Mouse (Mus musculus) myocyte (in vitro differentiated cells): ENCODE measurements at regions not wholly inside any gene's neighbourhood (a gene's known extent, or its start where the extent isn't known, plus 50 kb on each side); places are given as distances from the start of the nearest gene placed in this dataset.

Source experiments
- H3K27me3 ChIP-seq: one replicate; pipeline ENCODE4 v1.6.1; 2011; ENCODE audit not compliant: control insufficient read depth, insufficient read depth, insufficient read length
- H3K36me3 ChIP-seq: one replicate; pipeline ENCODE4 v1.6.1; 2011; ENCODE audit not compliant: control insufficient read depth, insufficient read depth
- H3K4me2 ChIP-seq: one replicate; pipeline ENCODE4 v1.6.1; 2011; ENCODE audit warnings: low read depth, control low read depth
- H3K4me3 ChIP-seq: one replicate; pipeline ENCODE4 v1.5.1; 2011; ENCODE audit warnings: mild to moderate bottlenecking, control low read depth, moderate library complexity
- H3K79me2 ChIP-seq: one replicate; pipeline ENCODE4 v1.6.1; 2011; ENCODE audit not compliant: control insufficient read depth, insufficient read depth
- H3ac ChIP-seq: one replicate; pipeline ENCODE4 v1.6.1; 2011; ENCODE audit not compliant: control insufficient read depth, insufficient read length
- CEBPB ChIP-seq: IDR thresholded peaks from 2 replicates; pipeline ENCODE4 v1.6.1; 2011; ENCODE audit warnings: mild to moderate bottlenecking, moderate library complexity; ENCODE audit not compliant: poor library complexity, insufficient read depth, severe bottlenecking
- E2F4 ChIP-seq: IDR thresholded peaks from one replicate; pipeline ENCODE4 v1.6.1; 2011; ENCODE audit warnings: mild to moderate bottlenecking, control low read depth, moderate library complexity; ENCODE audit not compliant: insufficient read depth
- MAX ChIP-seq: IDR thresholded peaks from one replicate; pipeline ENCODE4 v1.6.1; 2011; ENCODE audit warnings: low read depth, mild to moderate bottlenecking, control low read depth
- MYOD1 ChIP-seq, 3 experiments: IDR thresholded peaks; one replicate each; pipeline ENCODE4 v1.6.1; 2011; ENCODE audit warnings: control low read depth in 2 of 3, low read depth in 2 of 3, mild to moderate bottlenecking in 2 of 3, moderate library complexity in 1 of 3; ENCODE audit not compliant: insufficient read length in 2 of 3, control insufficient read depth in 1 of 3
- MYOG ChIP-seq, 3 experiments: IDR thresholded peaks; one replicate each; pipeline ENCODE4 v1.6.1; 2011; ENCODE audit warnings: control low read depth in 2 of 3, low read depth in 2 of 3, mild to moderate bottlenecking in 2 of 3; ENCODE audit not compliant: insufficient read length in 2 of 3, control insufficient read depth in 1 of 3, insufficient read depth in 1 of 3
- POLR2A ChIP-seq: IDR thresholded peaks from one replicate; pipeline ENCODE4 v1.6.1; 2011; ENCODE audit warnings: low read depth, mild to moderate bottlenecking, control low read depth, moderate library complexity; ENCODE audit not compliant: insufficient read length
- POLR2AphosphoS2 ChIP-seq: IDR thresholded peaks from one replicate; pipeline ENCODE4 v1.6.1; 2011; ENCODE audit warnings: low read depth, control low read depth; ENCODE audit not compliant: insufficient read length
- REST ChIP-seq: IDR thresholded peaks from one replicate; pipeline ENCODE4 v1.6.1; 2011; ENCODE audit warnings: mild to moderate bottlenecking, control low read depth, moderate library complexity; ENCODE audit not compliant: insufficient read depth, insufficient read length
- SRF ChIP-seq: IDR thresholded peaks from one replicate; pipeline ENCODE4 v1.6.1; 2011; ENCODE audit warnings: low read depth; ENCODE audit not compliant: control insufficient read depth, insufficient read length
- TCF12 ChIP-seq: IDR thresholded peaks from one replicate; pipeline ENCODE4 v1.6.1; 2011; ENCODE audit warnings: mild to moderate bottlenecking, control low read depth; ENCODE audit not compliant: poor library complexity, insufficient read depth, severe bottlenecking
- TCF3 ChIP-seq: IDR thresholded peaks from one replicate; pipeline ENCODE4 v1.6.1; 2011; ENCODE audit warnings: low read depth, control low read depth; ENCODE audit not compliant: insufficient read length
- USF1 ChIP-seq: IDR thresholded peaks from one replicate; pipeline ENCODE4 v1.6.1; 2011; ENCODE audit warnings: low read depth, mild to moderate bottlenecking, control low read depth, moderate library complexity

DNA sequence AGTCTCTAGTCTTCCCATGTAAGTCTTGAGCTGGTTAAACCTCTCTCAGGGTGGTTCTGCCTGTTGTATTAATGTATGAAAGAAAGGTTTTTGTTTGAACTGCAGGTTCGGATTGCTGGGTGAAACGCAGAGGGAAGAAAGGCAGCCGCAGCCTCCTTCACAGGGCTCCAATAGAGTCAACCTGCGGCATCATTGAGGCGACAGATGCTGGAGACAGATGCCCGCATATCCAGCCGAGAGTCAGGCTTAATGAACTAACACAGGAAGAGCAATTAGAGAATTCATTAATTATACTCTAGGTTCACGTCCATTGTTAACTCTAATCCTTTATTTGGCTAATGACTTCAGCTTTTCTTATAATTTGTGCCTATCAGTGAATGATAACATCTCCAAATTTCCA is 117.0 kb downstream of the Fam204a start:
- TF ChIP-seq MYOD1 (IDR thresholded peaks at IDR 0.05; ENCODE audit: control insufficient read depth in 1 of 3, insufficient read length in 2 of 3, low read depth in 2 of 3), result no peak
- no peak for TF ChIP-seq CEBPB
- no peak for TF ChIP-seq REST
- no peak for TF ChIP-seq MAX
- no peak for TF ChIP-seq TCF3
- no peak for TF ChIP-seq E2F4
- no peak for TF ChIP-seq POLR2AphosphoS2
- TF ChIP-seq USF1, result no peak
- no peak for TF ChIP-seq TCF12
- TF ChIP-seq SRF, result no peak
- no peak for TF ChIP-seq MYOG (IDR thresholded peaks at IDR 0.05; ENCODE audit: control insufficient read depth in 1 of 3, insufficient read depth in 1 of 3, insufficient read length in 2 of 3, low read depth in 2 of 3)
- TF ChIP-seq POLR2A, result no peak

DNA sequence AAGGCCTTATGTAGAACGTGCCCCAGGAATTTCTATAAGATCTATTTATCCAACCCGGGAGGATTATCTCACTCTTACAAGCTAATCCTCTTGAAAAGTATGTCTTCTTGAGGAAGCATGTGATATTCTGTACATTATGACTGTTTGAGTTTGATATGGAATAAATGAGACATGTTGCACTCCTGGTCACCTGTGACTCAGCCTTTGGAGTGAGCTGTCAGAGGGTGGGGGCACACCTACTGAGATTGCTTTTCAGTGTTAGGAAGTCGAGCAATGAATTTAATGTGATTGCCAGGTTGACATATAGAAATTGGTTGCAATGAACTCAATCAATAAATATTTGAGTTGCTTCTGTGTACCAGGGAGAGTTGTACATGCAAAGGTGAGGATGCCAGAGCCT is 128.6 kb downstream of the Fam204a start:
- Histone ChIP-seq H3K27me3 (no peaks in the 10 kb centered on the region), H3K4me2 (no peak overlapping the region), H3ac (no peak overlapping the region), H3K79me2 (no peaks in the 10 kb centered on the region), H3K36me3 (no peaks in the 10 kb centered on the region), H3K4me3 (no peak overlapping the region)
- TF ChIP-seq MYOG (IDR thresholded peaks at IDR 0.05; ENCODE audit: control insufficient read depth in 1 of 3, insufficient read depth in 1 of 3, insufficient read length in 2 of 3, low read depth in 2 of 3), result no peak
- TF ChIP-seq SRF, result no peak
- TF ChIP-seq MYOD1 (IDR thresholded peaks at IDR 0.05; ENCODE audit: control insufficient read depth in 1 of 3, insufficient read length in 2 of 3, low read depth in 2 of 3), result no peak
- no peak for TF ChIP-seq POLR2AphosphoS2
- no peak for TF ChIP-seq E2F4
- no peak for TF ChIP-seq USF1
- TF ChIP-seq POLR2A, result no peak
- no peak for TF ChIP-seq CEBPB
- TF ChIP-seq REST, result no peak
- TF ChIP-seq TCF3, result no peak
- no peak for TF ChIP-seq MAX
- no peak for TF ChIP-seq TCF12

More for the DNA sequence above, 117.0 kb downstream of the Fam204a start:
- no peak overlapping the region for H3ac ChIP-seq
- no peak overlapping the region for H3K4me3 ChIP-seq
- no peak overlapping the region for H3K4me2 ChIP-seq
- H3K36me3 ChIP-seq, result no peaks in the 10 kb centered on the region
- no peaks in the 10 kb centered on the region for H3K79me2 ChIP-seq
- H3K27me3 ChIP-seq, result no peaks in the 10 kb centered on the region

DNA sequence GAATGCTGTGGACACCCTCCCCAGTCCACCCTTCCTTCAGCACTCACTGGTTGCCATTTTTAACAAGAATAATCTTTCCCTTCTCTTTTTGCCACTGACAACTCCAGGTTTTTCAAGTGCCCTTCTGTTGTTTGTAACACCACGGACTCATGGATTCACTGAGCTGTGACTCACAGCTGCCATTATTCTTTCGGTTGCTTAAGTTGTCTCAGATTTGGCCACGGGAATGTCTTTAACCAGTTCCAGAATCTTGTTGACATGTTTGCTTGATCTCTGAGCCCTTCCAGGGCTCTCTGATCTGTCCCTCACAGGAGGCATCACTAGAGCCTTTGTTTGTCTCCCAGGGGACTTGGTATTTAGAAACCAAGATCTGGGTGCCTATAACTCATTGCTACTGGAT is 131.5 kb upstream of the Rab11fip2 start:
- Histone ChIP-seq H3K36me3 (no peaks in the 10 kb centered on the region), H3ac (no peak overlapping the region), H3K4me2 (no peak overlapping the region), H3K79me2 (no peaks in the 10 kb centered on the region), H3K4me3 (no peak overlapping the region), H3K27me3 (no peaks in the 10 kb centered on the region)
- no peak for TF ChIP-seq POLR2AphosphoS2
- no peak for TF ChIP-seq MAX
- TF ChIP-seq REST, result no peak
- no peak for TF ChIP-seq TCF12
- no peak for TF ChIP-seq MYOD1 (IDR thresholded peaks at IDR 0.05; ENCODE audit: control insufficient read depth in 1 of 3, insufficient read length in 2 of 3, low read depth in 2 of 3)
- no peak for TF ChIP-seq CEBPB
- TF ChIP-seq USF1, result no peak
- no peak for TF ChIP-seq POLR2A
- no peak for TF ChIP-seq SRF
- TF ChIP-seq TCF3, result no peak
- TF ChIP-seq MYOG (IDR thresholded peaks at IDR 0.05; ENCODE audit: control insufficient read depth in 1 of 3, insufficient read depth in 1 of 3, insufficient read length in 2 of 3, low read depth in 2 of 3), result no peak
- no peak for TF ChIP-seq E2F4

DNA sequence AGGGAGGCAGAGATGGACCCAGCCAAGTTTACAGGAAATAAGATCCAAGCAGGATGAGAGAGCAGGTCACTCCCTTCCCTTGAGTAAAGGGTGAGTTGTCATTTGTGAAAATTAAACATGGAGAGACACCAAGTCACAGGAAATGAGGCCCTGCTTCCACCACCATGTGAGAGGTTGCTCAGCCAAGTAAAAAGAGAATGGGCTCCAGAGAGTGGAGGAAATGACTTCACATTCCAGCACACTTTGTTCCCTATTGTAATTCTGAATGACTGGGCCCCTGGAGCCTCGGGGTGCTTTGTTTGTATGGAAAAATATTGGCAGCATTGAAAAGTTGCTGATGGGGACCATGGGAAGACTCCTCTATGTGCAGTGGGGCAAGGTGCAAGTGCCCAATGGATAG is 129.9 kb upstream of the Rab11fip2 start:
- Histone ChIP-seq H3K79me2 (no peaks in the 10 kb centered on the region), H3K4me2 (no peak overlapping the region), H3ac (no peak overlapping the region), H3K4me3 (no peak overlapping the region), H3K27me3 (no peaks in the 10 kb centered on the region), H3K36me3 (no peaks in the 10 kb centered on the region)
- no peak for TF ChIP-seq E2F4
- TF ChIP-seq TCF12, result no peak
- TF ChIP-seq TCF3, result no peak
- TF ChIP-seq POLR2A, result no peak
- no peak for TF ChIP-seq USF1
- TF ChIP-seq MAX, result no peak
- no peak for TF ChIP-seq SRF
- TF ChIP-seq CEBPB, result no peak
- no peak for TF ChIP-seq REST
- TF ChIP-seq POLR2AphosphoS2, result no peak
- TF ChIP-seq MYOG (IDR thresholded peaks at IDR 0.05; ENCODE audit: control insufficient read depth in 1 of 3, insufficient read depth in 1 of 3, insufficient read length in 2 of 3, low read depth in 2 of 3), result no peak
- TF ChIP-seq MYOD1 (IDR thresholded peaks at IDR 0.05; ENCODE audit: control insufficient read depth in 1 of 3, insufficient read length in 2 of 3, low read depth in 2 of 3), result no peak

DNA sequence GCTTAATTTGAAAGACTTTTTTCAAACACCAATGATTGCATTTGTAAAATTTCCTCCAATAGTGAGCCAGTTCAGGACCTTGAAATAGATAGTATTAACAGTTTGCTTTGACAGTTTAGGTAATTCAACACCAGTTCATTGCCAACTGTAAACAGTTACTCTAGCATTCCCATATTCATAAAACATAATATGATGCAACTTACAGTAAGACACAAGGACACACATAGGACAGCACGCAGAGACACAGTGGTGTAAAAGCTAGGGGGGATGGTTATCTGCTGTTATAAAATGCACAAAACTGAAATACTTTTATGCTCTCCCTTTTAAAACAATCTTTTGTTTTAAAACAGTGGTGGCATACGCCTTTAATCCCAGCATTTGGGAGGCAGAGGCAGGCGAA is 122.7 kb upstream of the Rab11fip2 start:
- Histone ChIP-seq H3K36me3 (no peaks in the 10 kb centered on the region), H3K4me2 (no peak overlapping the region), H3K27me3 (no peaks in the 10 kb centered on the region), H3K79me2 (no peaks in the 10 kb centered on the region), H3ac (no peak overlapping the region), H3K4me3 (no peak overlapping the region)
- TF ChIP-seq CEBPB (peak; percentile 74; the same call in 1 of the 2 replicates), POLR2A (no peak), MAX (no peak), TCF12 (no peak)
